In genomic region chr16:43668294-43668693, GRCm38 (mm10) we compare ENCODE assay signal across 44 mouse cellular contexts. TPM values are rescaled to one million over a fixed set of nuclear protein-coding genes. Genes with fewer than 3 reads are reported as not detected.
"Had no signal": no experiment of that assay in that cellular context is flagged by ENCODE, and none has a peak within 500 bp of the region (broad histone marks: within the 10 kb centered on the region; RNA-seq: fewer than 3 reads in every experiment).

No protein-coding gene starts in this region.

- H3K9me3 ChIP-seq: limb, embryonic 10.5 days; limb, embryonic 12.5 days; limb, embryonic 13.5 days; limb, embryonic 15.5 days; liver, embryonic 12.5 days; liver, embryonic 13.5 days; liver, embryonic 15.5 days; lung, embryonic 15.5 days; midbrain, embryonic 10.5 days; midbrain, embryonic 12.5 days; midbrain, embryonic 13.5 days; midbrain, embryonic 15.5 days; neural tube, embryonic 12.5 days had no signal

- H3K27me3 ChIP-seq: limb, embryonic 15.5 days; liver, embryonic 12.5 days; liver, embryonic 13.5 days; liver, embryonic 15.5 days; lung, embryonic 15.5 days; megakaryocyte, embryonic 14.5 days; midbrain, embryonic 12.5 days; midbrain, embryonic 13.5 days; midbrain, embryonic 15.5 days; neural tube, embryonic 12.5 days had no signal

- H3K4me1 ChIP-seq: limb, embryonic 10.5 days; limb, embryonic 12.5 days; limb, embryonic 13.5 days; limb, embryonic 15.5 days; liver, embryonic 12.5 days; liver, embryonic 13.5 days; liver, embryonic 15.5 days; lung, embryonic 15.5 days; megakaryocyte, embryonic 14.5 days; midbrain, embryonic 13.5 days; midbrain, embryonic 15.5 days; neural tube, embryonic 12.5 days had no signal

- H3K27ac ChIP-seq: left cerebral cortex, adult 2 months; limb, embryonic 10.5 days; limb, embryonic 12.5 days; limb, embryonic 13.5 days; limb, embryonic 15.5 days; liver, embryonic 12.5 days; liver, embryonic 13.5 days; liver, embryonic 14.5 days; liver, embryonic 15.5 days; lung, embryonic 15.5 days; macrophage; midbrain, embryonic 10.5 days; midbrain, embryonic 12.5 days; midbrain, embryonic 13.5 days; midbrain, embryonic 15.5 days; neural tube, embryonic 12.5 days had no signal

- H3K4me3 ChIP-seq: left cerebral cortex, adult 2 months; limb, embryonic 10.5 days; limb, embryonic 12.5 days; limb, embryonic 13.5 days; limb, embryonic 15.5 days; liver, embryonic 12.5 days; liver, embryonic 13.5 days; liver, embryonic 15.5 days; lung, embryonic 15.5 days; megakaryocyte, embryonic 14.5 days; midbrain, embryonic 10.5 days; midbrain, embryonic 12.5 days; midbrain, embryonic 13.5 days; midbrain, embryonic 15.5 days; myocyte; neural tube, embryonic 12.5 days had no signal

- DNase-seq: liver; liver, embryonic 13.5 days; liver, postnatal 0 days; lung, adult 18-20 months; lung, adult 2 months; lung, embryonic 14.5 days; lung, postnatal 10 days; lung, postnatal 36 days; lung, postnatal 4 days; midbrain, embryonic 14.5 days had no signal

- H3K9ac ChIP-seq: limb, embryonic 12.5 days; limb, embryonic 13.5 days; limb, embryonic 15.5 days; liver, embryonic 12.5 days; liver, embryonic 13.5 days; liver, embryonic 14.5 days; liver, embryonic 15.5 days; liver, postnatal 0 days; lung, embryonic 14.5 days; lung, embryonic 15.5 days; midbrain, embryonic 12.5 days; midbrain, embryonic 13.5 days; midbrain, embryonic 15.5 days; neural tube, embryonic 12.5 days had no signal

- ATAC-seq: liver, embryonic 12.5 days; liver, postnatal 0 days; lung, postnatal 0 days; midbrain, embryonic 13.5 days; midbrain, embryonic 15.5 days; midbrain, embryonic 16.5 days had no signal

- H3K36me3 ChIP-seq: limb, embryonic 10.5 days; limb, embryonic 12.5 days; limb, embryonic 13.5 days; limb, embryonic 15.5 days; liver, embryonic 12.5 days; liver, embryonic 13.5 days; liver, embryonic 15.5 days; lung, embryonic 15.5 days; midbrain, embryonic 10.5 days; midbrain, embryonic 12.5 days; midbrain, embryonic 13.5 days; midbrain, embryonic 15.5 days; neural tube, embryonic 12.5 days had no signal

- H3K4me2 ChIP-seq: limb, embryonic 12.5 days; limb, embryonic 13.5 days; limb, embryonic 15.5 days; liver, embryonic 11.5 days; liver, embryonic 12.5 days; liver, embryonic 13.5 days; liver, embryonic 15.5 days; lung, embryonic 14.5 days; lung, embryonic 15.5 days; midbrain, embryonic 11.5 days; midbrain, embryonic 12.5 days; midbrain, embryonic 13.5 days; midbrain, embryonic 15.5 days; neural tube, embryonic 12.5 days had no signal

RNA-seq across cellular contexts. Expression of gene Tigit, which starts 4.3 kb away (rescaled TPM):
- total RNA-seq: left cerebral cortex, adult 2 months; left cerebral cortex, adult 8-10 months; left cerebral cortex, postnatal 10 days; left cerebral cortex, postnatal 14 days; left cerebral cortex, postnatal 25 days; left cerebral cortex, postnatal 36 days; liver, adult 2 months; megakaryocyte-erythroid progenitor cell, adult 5-6 weeks; midbrain, postnatal 0 days had no signal
- polyA plus RNA-seq: limb, embryonic 10.5 days; limb, embryonic 11.5 days; limb, embryonic 12.5 days; limb, embryonic 13.5 days; limb, embryonic 14.5 days; limb, embryonic 15.5 days; liver, embryonic 11.5 days; liver, embryonic 12.5 days; liver, embryonic 13.5 days; liver, embryonic 14.5 days; liver, embryonic 15.5 days; liver, embryonic 16.5 days; lung, embryonic 14.5 days; lung, embryonic 16.5 days; lung, postnatal 0 days; macrophage; midbrain, embryonic 10.5 days; midbrain, embryonic 11.5 days; midbrain, embryonic 13.5 days; midbrain, embryonic 14.5 days; midbrain, embryonic 15.5 days; midbrain, embryonic 16.5 days; neural tube, embryonic 11.5 days; neural tube, embryonic 12.5 days had no signal
